Mouse (Mus musculus) frontal cortex, postnatal 36 days (tissue): ENCODE results near the gene Dmrt1.

Experiments used
- DNase-seq, 2 experiments: peaks; one replicate each; pipeline ENCODE4 v3.0.0; 2022; ENCODE audit warnings: low spot score in 2 of 2

The Dmrt1 gene

GRCm38 (mm10) chr19:25569778-25570177, 64.4 kb downstream of the Dmrt1 start:
- DNase-seq, result no peak

GRCm38 (mm10) chr19:25574431-25574830, 69.0 kb downstream of the Dmrt1 start:
- no peak for DNase-seq

- DNase-seq, result no peak
Observed at GRCm38 (mm10) chr19:25574981-25575814, 69.8 kb downstream of the Dmrt1 start.

GRCm38 (mm10) chr19:25578358-25578757, 72.9 kb downstream of the Dmrt1 start:
- no peak for DNase-seq

- no peak for DNase-seq
Observed at GRCm38 (mm10) chr19:25579440-25579839, 74.0 kb downstream of the Dmrt1 start.

- no peak for DNase-seq
Observed at GRCm38 (mm10) chr19:25597717-25598232, 92.4 kb downstream of the Dmrt1 start.

- no peak for DNase-seq
Observed at GRCm38 (mm10) chr19:25598626-25599025, 93.2 kb downstream of the Dmrt1 start.

- DNase-seq, result no peak
Observed at GRCm38 (mm10) chr19:25601966-25602365, 96.5 kb downstream of the Dmrt1 start.

- no peak for DNase-seq
Observed at GRCm38 (mm10) chr19:25607461-25608205, 102.2 kb downstream of the Dmrt1 start.

GRCm38 (mm10) chr19:25608206-25608580, 102.8 kb downstream of the Dmrt1 start:
- DNase-seq, result no peak

GRCm38 (mm10) chr19:25608961-25609850, 103.8 kb downstream of the Dmrt1 start:
- DNase-seq, result no peak

- no peak for DNase-seq
Observed at GRCm38 (mm10) chr19:25610015-25610410, 104.6 kb downstream of the Dmrt1 start, which contains the start of gene Dmrt3. TSS of gene Dmrt3 (plus strand) at chr19:25610301.

GRCm38 (mm10) chr19:25610411-25611111, 105.1 kb downstream of the Dmrt1 start:
- DNase-seq, result no peak

GRCm38 (mm10) chr19:25611116-25611515, 105.7 kb downstream of the Dmrt1 start:
- DNase-seq, result no peak

GRCm38 (mm10) chr19:25611876-25612805, 106.7 kb downstream of the Dmrt1 start:
- no peak for DNase-seq

- DNase-seq, result no peak
Observed at GRCm38 (mm10) chr19:25612806-25613295, 107.4 kb downstream of the Dmrt1 start.

GRCm38 (mm10) chr19:25613476-25614300, 108.3 kb downstream of the Dmrt1 start:
- no peak for DNase-seq

GRCm38 (mm10) chr19:25615889-25616288, 110.5 kb downstream of the Dmrt1 start:
- DNase-seq, result no peak
